Mouse (Mus musculus) stomach, postnatal 0 days (tissue): Measurements from ENCODE around the gene Hist1h3a.

Experiments used
- CTCF ChIP-seq: IDR thresholded peaks from 2 replicates; pipeline ENCODE4 v1.5.1; 2016; ENCODE audit warnings: antibody characterized with exemption, low read depth, mild to moderate bottlenecking, moderate library complexity
- EP300 ChIP-seq: optimal IDR thresholded peaks from 2 replicates; pipeline ENCODE3; 2016; ENCODE audit warnings: antibody characterized with exemption

DNA sequence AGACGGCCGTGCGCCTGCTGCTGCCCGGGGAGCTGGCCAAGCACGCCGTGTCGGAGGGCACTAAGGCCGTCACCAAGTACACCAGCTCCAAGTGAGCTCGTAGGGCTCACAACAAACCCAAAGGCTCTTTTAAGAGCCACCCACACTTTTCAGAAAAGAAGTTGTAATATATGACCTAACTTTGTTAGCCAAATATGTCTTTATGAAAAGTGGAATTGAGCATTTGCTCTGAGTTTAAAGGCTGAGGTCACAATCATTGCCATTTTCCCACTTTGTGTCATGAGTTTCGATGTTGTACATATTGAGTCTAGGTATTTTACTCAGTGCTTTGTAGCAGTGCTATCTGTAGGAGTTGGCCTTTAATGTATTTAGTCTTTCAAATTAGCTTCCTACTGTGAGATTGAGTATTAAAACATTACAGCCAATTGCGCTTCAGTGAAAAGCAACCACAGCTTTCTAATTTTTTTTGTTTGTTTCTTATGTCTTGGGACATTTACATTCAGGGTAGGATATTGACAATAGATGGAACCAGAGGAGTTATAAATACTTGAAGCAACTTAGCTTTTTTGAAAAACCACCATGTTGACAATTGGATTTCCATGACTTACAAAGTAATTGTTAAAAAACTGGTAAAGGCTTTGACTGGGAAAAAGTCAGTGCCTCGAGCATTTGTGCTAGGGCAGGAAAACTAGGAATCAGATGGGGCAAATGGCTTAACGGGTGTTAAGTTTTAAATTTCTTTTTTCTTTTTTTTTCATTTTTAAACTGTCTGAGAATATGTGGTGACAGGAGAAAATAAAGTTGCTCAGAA is 14.9 kb downstream of the Hist1h3a start:
- TF ChIP-seq CTCF (no peak), EP300 (no peak)
